Mouse (Mus musculus) liver, adult 2 months (tissue): ENCODE results near the gene Sv2a.

ENCODE experiments used
- CTCF ChIP-seq: fragments of 200-500 bp; IDR thresholded peaks from 2 replicates; pipeline ENCODE4 v1.5.1; 2011; ENCODE audit warnings: low read depth, low read length, control low read depth
- POLR2A ChIP-seq: fragments of 200-500 bp; IDR thresholded peaks from 2 replicates; pipeline ENCODE4 v1.6.1; 2011; ENCODE audit warnings: low read length, control low read depth; ENCODE audit not compliant: insufficient read depth; ENCODE audit errors: extremely low read depth

- TF ChIP-seq POLR2A (peak; percentile 75), CTCF (no peak)
Measured at GRCm38 (mm10) chr3:96197129-96197749, 16.3 kb downstream of the Sv2a start.
